Mouse (Mus musculus) liver, embryonic 14.5 days (tissue): ENCODE results near the gene Stoml2. TPM values are rescaled to one million over a fixed set of nuclear protein-coding genes. Genes with fewer than 3 reads are reported as not detected.
A peak's percentile ranks its signal among the peaks of the same experiment; 100 is the strongest.
"Not testable (repeated sequence)": the region's sequence is repeated elsewhere in the genome, so short reads cannot be mapped to it uniquely, and the experiment has no call there.

Source experiments
- ATAC-seq: fragments of 200-750 bp; cut with Nextera tagmentation; 2 replicates; pipeline ENCODE4 v1.8.0; 2017; ENCODE audit warnings: moderate number of reproducible peaks, mild to moderate bottlenecking, moderate library complexity; ENCODE audit not compliant: insufficient read depth
- DNase-seq, 3 experiments: peaks; one replicate each; pipeline ENCODE4 v3.0.0-alpha.2; 2012 to 2013; ENCODE audit warnings: low read depth in 3 of 3, low spot score in 3 of 3
- H3K27ac ChIP-seq: fragments of 300-500 bp; sonication (generic); 2 replicates; pipeline ENCODE4 v1.5.1; 2014; ENCODE audit warnings: moderate library complexity, mild to moderate bottlenecking, control low read depth, inconsistent platforms
- H3K27me3 ChIP-seq: fragments of 300-500 bp; sonication (generic); 2 replicates; pipeline ENCODE4 v1.6.1; 2014; ENCODE audit warnings: mild to moderate bottlenecking, low read length, moderate library complexity; ENCODE audit not compliant: control insufficient read depth, insufficient read depth
- H3K36me3 ChIP-seq: fragments of 300-500 bp; sonication (generic); replicated peaks from 2 replicates; pipeline ENCODE4 v1.6.1; 2014; ENCODE audit warnings: low read depth; ENCODE audit not compliant: control insufficient read depth, insufficient read depth
- H3K4me1 ChIP-seq, 2 experiments: fragments of 200-500 bp in 1 of 2; fragments of 300-500 bp in 1 of 2; sonication (generic) in 1 of 2; replicated peaks; 2 replicates each; pipeline ENCODE4 v1.6.1; 2012 to 2014; ENCODE audit warnings: antibody characterized with exemption in 1 of 2, inconsistent platforms in 1 of 2, low read length in 1 of 2; ENCODE audit not compliant: control insufficient read depth in 2 of 2, insufficient read depth in 2 of 2
- H3K4me2 ChIP-seq: fragments of 300-500 bp; sonication (generic); 2 replicates; pipeline ENCODE4 v1.6.1; 2014; ENCODE audit warnings: low read depth, mild to moderate bottlenecking, control low read depth, moderate library complexity
- H3K4me3 ChIP-seq, 2 experiments: fragments of 200-500 bp in 1 of 2; fragments of 300-500 bp in 1 of 2; sonication (generic) in 1 of 2; 2 replicates each; pipeline ENCODE4 v1.5.1; 2012 to 2014; ENCODE audit warnings: low read depth in 2 of 2, low read length in 2 of 2, mild to moderate bottlenecking in 2 of 2, control low read depth in 1 of 2, inconsistent platforms in 1 of 2, moderate library complexity in 1 of 2; ENCODE audit not compliant: insufficient read depth in 1 of 2
- H3K9ac ChIP-seq: fragments of 300-500 bp; sonication (generic); replicated peaks from 2 replicates; pipeline ENCODE4 v1.6.1; 2014; ENCODE audit warnings: mild to moderate bottlenecking, control low read depth, moderate library complexity
- H3K9me3 ChIP-seq: fragments of 300-500 bp; sonication (generic); 2 replicates; pipeline ENCODE4 v1.6.1; 2016; ENCODE audit warnings: low read length, mixed read lengths; ENCODE audit not compliant: control insufficient read depth
- CTCF ChIP-seq: IDR thresholded peaks from 2 replicates; pipeline ENCODE4 v1.5.1; 2016; ENCODE audit warnings: antibody characterized with exemption, low read depth, control low read depth
- EP300 ChIP-seq: IDR thresholded peaks from 2 replicates; pipeline ENCODE4 v1.6.1; 2016; ENCODE audit warnings: antibody characterized with exemption, low read depth
- WGBS: fragments of 180-500 bp; shearing (Covaris S2); extraction: QIAGEN DNeasy Blood & Tissue Kit; methylation state at CpG from one replicate; pipeline ENCODE4 v1.1.7; 2014; ENCODE audit not compliant: insufficient replicate concordance; 5-methylcytosine and 5-hydroxymethylcytosine counted together
- polyA plus RNA-seq, 2 experiments: library from polyadenylated mRNA; depleted of rRNA in 1 of 2; stranded (reverse) in 1 of 2; unstranded in 1 of 2; fragments of >200 nt; fragmentation: Nextera tagmentation in 1 of 2; extraction: Ambion mirVana in 1 of 2; gene quantifications; 2 replicates each; pipeline versions ENCODE4 v1.2.1 to v1.2.3; 2012 to 2014

The Stoml2 gene
- polyA plus RNA-seq, 2 experiments: 83.2 to 200 TPM

DNA sequence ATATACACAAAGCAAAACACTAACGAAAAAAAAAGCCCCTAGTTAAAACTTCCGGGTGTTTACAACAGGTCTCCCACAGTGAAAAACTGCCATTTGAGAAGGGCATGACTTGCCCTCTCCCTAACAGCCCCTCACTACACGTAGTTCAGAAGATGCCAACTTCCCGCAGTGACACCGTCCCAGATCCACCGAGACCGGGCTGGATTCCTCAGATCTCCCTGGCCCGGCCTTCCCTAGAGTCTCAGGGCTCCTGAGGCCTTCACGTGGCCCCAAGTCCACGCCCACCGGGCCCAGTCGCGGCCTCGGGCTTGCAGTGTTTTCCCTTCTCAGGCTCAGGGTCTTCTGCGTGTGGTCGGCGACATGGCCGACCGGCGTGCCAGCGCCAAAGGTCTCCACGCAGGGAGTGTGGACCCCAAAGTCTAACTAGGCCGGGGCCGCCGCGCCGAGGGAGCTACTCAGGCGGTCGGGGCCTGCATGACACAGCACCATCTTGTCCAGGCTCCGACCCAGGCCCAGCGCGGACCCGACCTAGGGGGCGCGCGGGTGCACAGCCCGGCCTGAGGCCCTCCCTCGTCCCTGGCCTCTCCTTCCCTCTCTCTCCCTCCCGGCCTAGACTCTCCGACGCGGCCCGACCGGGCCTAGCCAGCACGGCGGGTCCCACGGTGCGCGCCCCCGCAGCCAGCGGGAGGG, 31.9 kb downstream of the Stoml2 start:
- Histone ChIP-seq H3K4me1 (peaks cover 14 to 22% of the 10 kb centered on the region in 2 experiments), H3K9me3 (no peaks in the 10 kb centered on the region), H3K9ac (peak overlapping the region; percentile 99), H3K4me2 (peak overlapping the region; percentile 87), H3K4me3 (peak overlapping the region; percentile 93 to 100), H3K27ac (peak overlapping the region; percentile 97), H3K36me3 (peaks cover 27% of the 10 kb centered on the region), H3K27me3 (no peaks in the 10 kb centered on the region)
- TF ChIP-seq CTCF (peak; percentile 33), EP300 (no peak)
- ATAC-seq (peak; percentile 68), DNase-seq (peak; percentile 56 to 70 (median 61))
- under 1% methylated on average over 43 of the region's 51 CpGs for WGBS

DNA sequence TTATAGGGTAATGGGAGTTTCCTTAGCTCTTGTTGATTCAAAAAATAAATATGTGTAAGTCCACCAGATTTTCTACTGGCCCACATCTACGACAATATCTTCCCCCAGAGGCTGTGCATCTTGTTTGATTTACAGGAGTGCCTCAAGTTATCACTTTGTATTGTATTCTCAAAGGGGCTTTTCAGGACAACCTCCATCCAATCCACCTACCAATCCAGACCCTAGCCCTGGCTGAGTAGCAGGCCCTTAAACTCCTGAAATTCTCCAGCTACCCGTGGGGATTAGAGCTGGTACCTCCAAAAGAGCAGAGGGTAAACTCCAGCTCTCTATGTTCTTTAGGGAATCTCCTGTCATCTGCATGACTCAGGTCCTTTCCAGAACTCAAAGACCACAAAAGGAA, 33.5 kb downstream of the Stoml2 start:
- peak overlapping the region in 1 of 2 experiments; percentile 100; a peak in 2 of 4 replicates for H3K4me3 ChIP-seq
- WGBS: 52% methylated on average over 2 of the region's 2 CpGs
- DNase-seq (no peak), ATAC-seq (no peak)
- H3K9me3 ChIP-seq: no peaks in the 10 kb centered on the region
- peak overlapping the region; percentile 87 for H3K4me2 ChIP-seq
- peak overlapping the region; percentile 99 for H3K9ac ChIP-seq
- H3K4me1 ChIP-seq: peaks cover 14 to 22% of the 10 kb centered on the region in 2 experiments
- H3K27me3 ChIP-seq: no peaks in the 10 kb centered on the region
- peaks cover 43% of the 10 kb centered on the region for H3K36me3 ChIP-seq
- TF ChIP-seq CTCF: no peak
- no peak for TF ChIP-seq EP300
- H3K27ac ChIP-seq: peak overlapping the region; percentile 50; the same call in 1 of the 2 replicates

DNA sequence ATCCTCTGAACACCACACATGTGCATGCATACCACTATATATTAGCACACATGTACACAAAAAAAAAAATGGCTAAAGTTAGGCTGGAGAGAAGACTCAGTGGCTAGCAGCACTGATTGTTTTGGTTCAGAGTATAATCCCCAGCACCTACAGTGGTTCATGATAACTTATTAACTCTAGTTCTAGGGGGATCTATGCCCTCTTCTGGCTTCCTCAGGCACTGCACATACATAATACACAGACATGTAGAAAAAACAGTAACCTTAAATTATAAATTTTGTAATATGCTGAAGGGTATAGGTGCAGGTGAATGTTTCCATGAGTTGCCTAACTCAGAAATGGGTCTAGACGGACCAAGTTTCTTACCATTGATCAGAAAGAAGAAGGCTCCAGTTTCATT, 43.2 kb downstream of the Stoml2 start:
- 54% methylated on average over 1 of the region's 1 CpGs for WGBS
- Histone ChIP-seq H3K27ac (no peak overlapping the region), H3K4me2 (no peak overlapping the region), H3K36me3 (peaks cover 95% of the 10 kb centered on the region), H3K27me3 (no peaks in the 10 kb centered on the region), H3K9me3 (no peaks in the 10 kb centered on the region), H3K4me3 (no peak overlapping the region), H3K9ac (no peak overlapping the region), H3K4me1 (no peaks in the 10 kb centered on the region)
- TF ChIP-seq EP300 (no peak), CTCF (no peak)
- ATAC-seq (no peak), DNase-seq (no peak)

DNA sequence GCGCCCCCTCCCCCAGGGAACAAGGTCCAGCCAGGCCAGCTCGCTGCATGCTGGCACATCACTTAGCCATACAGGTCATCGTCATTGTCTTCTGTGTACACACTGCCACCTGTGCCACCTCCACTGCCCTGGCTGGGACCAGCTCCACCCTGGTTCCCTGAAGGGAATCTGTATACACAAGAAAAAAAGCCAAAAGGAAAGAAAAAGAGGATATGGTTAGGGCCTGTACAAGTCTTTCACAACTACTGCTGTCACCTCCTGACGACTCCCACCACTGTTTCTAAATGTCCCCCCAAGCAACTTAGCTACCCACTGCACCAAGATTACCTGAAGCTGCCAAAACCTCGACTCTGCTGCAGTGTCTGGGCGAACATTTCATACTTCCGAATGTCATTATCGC, 51.0 kb downstream of the Stoml2 start:
- not testable (repeated sequence) for H3K27ac ChIP-seq, H3K27me3 ChIP-seq, H3K4me2 ChIP-seq, H3K4me1 ChIP-seq, ATAC-seq, H3K9me3 ChIP-seq, H3K9ac ChIP-seq, H3K4me3 ChIP-seq, DNase-seq
- 79% methylated on average over 7 of the region's 8 CpGs for WGBS
- peaks cover 67% of the 10 kb centered on the region for H3K36me3 ChIP-seq

DNA sequence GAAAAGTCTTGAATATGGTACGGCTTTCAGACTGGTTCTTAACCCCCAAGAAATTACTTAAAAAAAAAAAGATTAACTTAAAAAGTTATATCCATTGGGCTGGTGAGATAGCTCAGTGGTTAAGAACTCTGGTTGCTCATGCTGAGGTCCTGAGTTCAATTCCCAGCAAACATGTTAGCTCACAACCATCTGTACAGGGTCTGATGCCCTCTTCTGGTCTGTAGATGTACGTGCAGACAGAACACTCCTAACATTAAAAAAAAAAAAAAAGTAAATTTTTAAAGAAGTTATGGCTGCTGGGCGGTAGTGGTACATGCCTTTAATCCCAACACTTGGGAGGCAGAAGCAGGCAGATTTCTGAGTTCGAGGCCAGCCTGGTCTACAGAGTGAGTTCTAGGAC, 53.4 kb downstream of the Stoml2 start:
- Histone ChIP-seq H3K4me2 (no peak overlapping the region), H3K27ac (no peak overlapping the region), H3K4me1 (no peaks in the 10 kb centered on the region), H3K36me3 (peaks cover 43% of the 10 kb centered on the region), H3K4me3 (no peak overlapping the region), H3K27me3 (no peaks in the 10 kb centered on the region), H3K9me3 (no peaks in the 10 kb centered on the region), H3K9ac (no peak overlapping the region)
- TF ChIP-seq CTCF (peak; percentile 51), EP300 (no peak)
- DNase-seq (no peak), ATAC-seq (no peak)
- WGBS: 80% methylated on average over 4 of the region's 4 CpGs

Other genes with a start within 250 kb of the Stoml2 start
- 0.21 and 0.22 TPM in 2 replicates for gene Fam205a1, start 177.8 kb downstream of the Stoml2 start, polyA plus RNA-seq (2012; rRNA removed)
- gene Fam205a1, start 177.8 kb downstream of the Stoml2 start, polyA plus RNA-seq (2014; fragmentation: Nextera tagmentation; extraction: Ambion mirVana): 0.04 and 0.28 TPM in 2 replicates
- gene Gm12394, start 174.9 kb downstream of the Stoml2 start, polyA plus RNA-seq (2012; rRNA removed): 0.01 TPM in 1 of 2 replicates, not detected in the other
- 0.05 TPM in 1 of 2 replicates, not detected in the other for gene Gm12394, start 174.9 kb downstream of the Stoml2 start, polyA plus RNA-seq (2014; fragmentation: Nextera tagmentation; extraction: Ambion mirVana)
- gene Fam205c, start 157.5 kb downstream of the Stoml2 start, polyA plus RNA-seq (2012; rRNA removed): 0.06 and 0.07 TPM in 2 replicates
- gene Fam205c, start 157.5 kb downstream of the Stoml2 start, polyA plus RNA-seq (2014; fragmentation: Nextera tagmentation; extraction: Ambion mirVana): 0.15 and 0.30 TPM in 2 replicates
- gene Phf24, start 115.0 kb downstream of the Stoml2 start, polyA plus RNA-seq (2012; rRNA removed): 0.12 and 0.16 TPM in 2 replicates
- gene Phf24, start 115.0 kb downstream of the Stoml2 start, polyA plus RNA-seq (2014; fragmentation: Nextera tagmentation; extraction: Ambion mirVana): 0.08 and 0.14 TPM in 2 replicates
- gene Dnajb5, start 81.9 kb downstream of the Stoml2 start, polyA plus RNA-seq (2012; rRNA removed): 0.90 and 1.3 TPM in 2 replicates
- 0.43 and 0.54 TPM in 2 replicates for gene Dnajb5, start 81.9 kb downstream of the Stoml2 start, polyA plus RNA-seq (2014; fragmentation: Nextera tagmentation; extraction: Ambion mirVana)
- 0.07 TPM in 1 of 2 replicates, not detected in the other for gene 1700022I11Rik, start 62.1 kb downstream of the Stoml2 start, polyA plus RNA-seq (2012; rRNA removed)
- gene 1700022I11Rik, start 62.1 kb downstream of the Stoml2 start, polyA plus RNA-seq (2014; fragmentation: Nextera tagmentation; extraction: Ambion mirVana): 0.16 and 0.44 TPM in 2 replicates
- 48.9 and 80.0 TPM in 2 replicates for gene Vcp, start 31.2 kb downstream of the Stoml2 start, polyA plus RNA-seq (2012; rRNA removed)
- 176 and 191 TPM in 2 replicates for gene Vcp, start 31.2 kb downstream of the Stoml2 start, polyA plus RNA-seq (2014; fragmentation: Nextera tagmentation; extraction: Ambion mirVana)
- gene Fancg, start 21.2 kb downstream of the Stoml2 start, polyA plus RNA-seq (2012; rRNA removed): 8.2 and 9.9 TPM in 2 replicates
- 8.3 and 10.0 TPM in 2 replicates for gene Fancg, start 21.2 kb downstream of the Stoml2 start, polyA plus RNA-seq (2014; fragmentation: Nextera tagmentation; extraction: Ambion mirVana)
- gene Pigo, start 5.9 kb downstream of the Stoml2 start, polyA plus RNA-seq (2012; rRNA removed): 9.2 and 10.4 TPM in 2 replicates
- gene Pigo, start 5.9 kb downstream of the Stoml2 start, polyA plus RNA-seq (2014; fragmentation: Nextera tagmentation; extraction: Ambion mirVana): 8.3 and 11.0 TPM in 2 replicates
- 22.2 and 25.8 TPM in 2 replicates for gene Fam214b, start 14.5 kb upstream of the Stoml2 start, polyA plus RNA-seq (2012; rRNA removed)
- gene Fam214b, start 14.5 kb upstream of the Stoml2 start, polyA plus RNA-seq (2014; fragmentation: Nextera tagmentation; extraction: Ambion mirVana): 16.9 and 20.9 TPM in 2 replicates
- gene Unc13b, start 27.2 kb upstream of the Stoml2 start, polyA plus RNA-seq (2012; rRNA removed): 0.59 and 0.73 TPM in 2 replicates
- 0.19 and 0.37 TPM in 2 replicates for gene Unc13b, start 27.2 kb upstream of the Stoml2 start, polyA plus RNA-seq (2014; fragmentation: Nextera tagmentation; extraction: Ambion mirVana)
- 0.05 and 0.06 TPM in 2 replicates for gene Atp8b5, start 235.4 kb upstream of the Stoml2 start, polyA plus RNA-seq (2012; rRNA removed)
- 0.06 TPM in 1 of 2 replicates, not detected in the other for gene Atp8b5, start 235.4 kb upstream of the Stoml2 start, polyA plus RNA-seq (2014; fragmentation: Nextera tagmentation; extraction: Ambion mirVana)